Mouse (Mus musculus) layer of hippocampus, postnatal 25 days (tissue): ENCODE measurements around the gene Exoc6b. TPM values are rescaled to one million over a fixed set of nuclear protein-coding genes. Genes with fewer than 3 reads are reported as not detected.
"Not testable (repeated sequence)": the region's sequence is repeated elsewhere in the genome, so short reads cannot be mapped to it uniquely, and the experiment has no call there.

ENCODE experiments used
- DNase-seq, 2 experiments: peaks; one replicate each; pipeline ENCODE4 v3.0.0; 2022; ENCODE audit warnings: mixed read lengths in 2 of 2, low spot score in 1 of 2; ENCODE audit errors: extremely low spot score in 1 of 2
- total RNA-seq, 2 experiments: library from RNA; stranded (reverse); gene quantifications; 2 replicates each; pipeline ENCODE4 v1.2.3; 2021

Gene Exoc6b
- total RNA-seq, 2 experiments from 2014 or later, result 119 to 122 TPM

- no peak for DNase-seq
Observed at GRCm38 (mm10) chr6:84646696-84647095, 422.6 kb downstream of the Exoc6b start.

- no peak for DNase-seq
Observed at GRCm38 (mm10) chr6:84641062-84641431, 428.3 kb downstream of the Exoc6b start.

GRCm38 (mm10) chr6:84640324-84641061 lies 428.8 kb downstream of the Exoc6b start:
- no peak for DNase-seq

- no peak for DNase-seq
Observed at GRCm38 (mm10) chr6:84638206-84638605, 431.1 kb downstream of the Exoc6b start.

- DNase-seq, result no peak
Observed at GRCm38 (mm10) chr6:84631588-84631987, 437.7 kb downstream of the Exoc6b start.

- DNase-seq, result no peak
Observed at GRCm38 (mm10) chr6:84630276-84630675, 439.0 kb downstream of the Exoc6b start.

GRCm38 (mm10) chr6:84628831-84629230 lies 440.5 kb downstream of the Exoc6b start:
- no peak for DNase-seq

GRCm38 (mm10) chr6:84626398-84626797 lies 442.9 kb downstream of the Exoc6b start:
- DNase-seq, result no peak

GRCm38 (mm10) chr6:84619166-84619565 lies 450.1 kb downstream of the Exoc6b start:
- DNase-seq, result no peak

- no peak for DNase-seq
Observed at GRCm38 (mm10) chr6:84617051-84617450, 452.3 kb downstream of the Exoc6b start.

GRCm38 (mm10) chr6:84616586-84616985 lies 452.7 kb downstream of the Exoc6b start:
- no peak for DNase-seq

- DNase-seq, result no peak
Observed at GRCm38 (mm10) chr6:84613561-84613960, 455.8 kb downstream of the Exoc6b start.

- DNase-seq, result no peak
Observed at GRCm38 (mm10) chr6:84601136-84601889, 468.0 kb downstream of the Exoc6b start.

GRCm38 (mm10) chr6:84599296-84599695 lies 470.0 kb downstream of the Exoc6b start:
- not testable (repeated sequence) for DNase-seq

GRCm38 (mm10) chr6:84598725-84599124 lies 470.6 kb downstream of the Exoc6b start:
- DNase-seq, result no peak

GRCm38 (mm10) chr6:84594626-84595025 lies 474.7 kb downstream of the Exoc6b start:
- DNase-seq, result peak in 1 of 2 experiments; percentile 7

GRCm38 (mm10) chr6:84593693-84594092 lies 475.6 kb downstream of the Exoc6b start, which contains the start of gene Cyp26b1:
TSS of gene Cyp26b1 (minus strand) at chr6:84593908.
- DNase-seq, result peak in 1 of 2 experiments; percentile 3

GRCm38 (mm10) chr6:84590961-84591745 lies 478.2 kb downstream of the Exoc6b start:
- peak in 1 of 2 experiments; percentile 5 for DNase-seq

- DNase-seq, result peak; percentile 87 to 98
Observed at GRCm38 (mm10) chr6:84589742-84590686, 479.3 kb downstream of the Exoc6b start.
